Mouse (Mus musculus) heart, postnatal 10 days (tissue): Measurements from ENCODE around the gene Sars. TPM values are rescaled to one million over a fixed set of nuclear protein-coding genes. Genes with fewer than 3 reads are reported as not detected.

Source experiments
- DNase-seq, 2 experiments: peaks; one replicate each; pipeline ENCODE4 v3.0.0; 2021
- intact Hi-C: fragments of 180-260 bp; cut with DNase I; formaldehyde crosslinking; loops from one replicate; pipeline ENCODE4 v1.15.1; 2025
- total RNA-seq, 2 experiments: library from RNA; stranded (reverse); gene quantifications; 2 replicates each; pipeline ENCODE4 v1.2.3; 2021

Gene Sars
- total RNA-seq: 10 to 100 TPM; 97.1 to 97.8 TPM

DNA sequence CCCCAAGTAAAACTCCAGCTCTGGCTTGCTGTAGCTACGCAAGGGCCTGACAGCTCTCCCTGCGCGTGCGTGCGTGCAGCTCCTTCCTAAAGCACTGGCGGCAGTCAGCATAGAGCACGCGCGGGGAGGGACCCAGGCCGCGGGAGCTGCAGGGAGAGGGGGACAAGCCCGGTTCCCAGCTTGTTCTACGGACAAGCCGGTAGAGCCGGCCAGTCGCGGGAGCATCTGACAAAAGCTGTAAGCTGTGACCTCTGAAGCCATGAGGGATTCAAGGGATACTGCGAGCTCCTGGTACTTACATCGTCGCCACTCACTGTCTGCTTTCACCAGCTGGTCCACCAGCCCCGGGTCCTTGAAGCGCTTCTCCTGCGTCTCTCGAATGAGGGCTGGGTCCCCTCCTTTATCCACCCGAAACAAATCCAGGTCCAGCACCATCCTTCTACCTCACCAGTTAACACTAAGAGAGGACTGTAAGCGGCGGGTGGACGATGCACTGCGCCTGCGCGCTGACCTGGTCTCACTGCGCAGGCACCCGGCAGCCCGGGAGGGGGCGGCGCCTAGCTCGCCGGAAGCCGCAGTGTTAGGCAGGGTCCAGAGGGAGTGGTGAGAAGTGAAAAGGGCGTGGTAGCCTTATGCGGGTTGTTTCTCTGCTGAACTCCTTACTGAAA, at the start of gene Sars:
Gene Sars, minus strand, starts transcription at position 512 of the 668 bp plus-strand sequence.
- intact Hi-C loops: loop anchor here (2.0 kb wide), 1 partner anchor 118 kb away; the partner anchor contains the start of gene Tmem167b
- peak; percentile 93 to 94 for DNase-seq

DNA sequence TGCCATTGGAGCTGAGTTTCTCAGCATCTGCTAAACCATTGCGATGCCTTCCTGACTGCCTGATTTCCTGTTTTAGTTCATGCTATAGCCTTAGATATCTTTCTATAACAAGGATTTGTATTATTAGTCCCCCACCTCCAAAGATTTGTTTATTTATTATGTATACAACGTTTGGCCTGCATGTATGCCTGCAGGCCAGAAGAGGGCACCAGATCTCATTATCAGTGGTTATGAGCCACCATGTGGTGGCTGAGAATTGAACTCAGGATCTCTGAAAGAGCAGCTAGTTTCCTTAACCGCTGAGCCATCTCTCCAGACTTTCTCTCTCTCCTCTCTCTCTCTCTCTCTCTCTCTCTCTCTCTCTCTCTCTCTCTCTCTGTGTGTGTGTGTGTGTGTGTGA, 45.0 kb upstream of the Sars start:
- no peak for DNase-seq
- intact Hi-C loops: no loop called here

DNA sequence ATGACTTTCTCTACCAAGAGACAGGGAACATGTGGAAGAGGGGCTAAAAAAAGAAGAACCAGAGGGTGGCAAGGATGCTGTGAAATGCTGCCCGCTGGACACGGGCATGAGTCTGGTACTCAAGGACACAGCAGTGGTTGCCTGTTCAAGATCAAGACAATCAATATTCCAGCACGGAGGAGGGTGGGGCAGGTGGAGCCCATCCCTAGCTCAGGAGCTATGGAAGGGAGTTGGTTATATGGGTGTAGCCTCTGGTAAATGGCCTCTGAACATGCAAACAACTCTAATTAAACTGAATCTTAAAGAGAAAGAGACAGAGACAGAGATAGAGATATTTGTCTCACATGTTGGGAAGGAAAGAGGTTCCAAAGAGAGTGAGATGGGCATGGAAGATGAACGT, 39.7 kb upstream of the Sars start:
- DNase-seq: no peak
- intact Hi-C loops: no loop called here

DNA sequence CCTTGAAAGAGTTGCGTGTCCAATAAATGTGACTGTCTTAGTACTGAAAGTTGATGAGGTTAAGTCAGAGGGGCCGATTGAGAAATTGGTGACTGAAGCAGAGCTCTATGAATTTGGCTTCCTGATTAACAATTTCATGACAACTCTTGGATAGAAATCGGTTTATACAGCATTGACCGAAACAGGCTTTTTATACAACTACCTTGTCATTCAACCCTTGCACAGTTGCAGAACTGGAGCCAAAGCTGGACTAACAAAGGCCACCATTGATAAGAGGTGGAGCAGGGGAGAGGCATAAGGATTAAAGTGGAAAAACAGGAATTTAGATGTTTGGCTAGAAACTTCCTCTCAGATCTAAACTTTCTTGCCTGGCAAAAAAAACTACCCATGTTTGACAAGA, 33.8 kb upstream of the Sars start:
- no peak for DNase-seq

DNA sequence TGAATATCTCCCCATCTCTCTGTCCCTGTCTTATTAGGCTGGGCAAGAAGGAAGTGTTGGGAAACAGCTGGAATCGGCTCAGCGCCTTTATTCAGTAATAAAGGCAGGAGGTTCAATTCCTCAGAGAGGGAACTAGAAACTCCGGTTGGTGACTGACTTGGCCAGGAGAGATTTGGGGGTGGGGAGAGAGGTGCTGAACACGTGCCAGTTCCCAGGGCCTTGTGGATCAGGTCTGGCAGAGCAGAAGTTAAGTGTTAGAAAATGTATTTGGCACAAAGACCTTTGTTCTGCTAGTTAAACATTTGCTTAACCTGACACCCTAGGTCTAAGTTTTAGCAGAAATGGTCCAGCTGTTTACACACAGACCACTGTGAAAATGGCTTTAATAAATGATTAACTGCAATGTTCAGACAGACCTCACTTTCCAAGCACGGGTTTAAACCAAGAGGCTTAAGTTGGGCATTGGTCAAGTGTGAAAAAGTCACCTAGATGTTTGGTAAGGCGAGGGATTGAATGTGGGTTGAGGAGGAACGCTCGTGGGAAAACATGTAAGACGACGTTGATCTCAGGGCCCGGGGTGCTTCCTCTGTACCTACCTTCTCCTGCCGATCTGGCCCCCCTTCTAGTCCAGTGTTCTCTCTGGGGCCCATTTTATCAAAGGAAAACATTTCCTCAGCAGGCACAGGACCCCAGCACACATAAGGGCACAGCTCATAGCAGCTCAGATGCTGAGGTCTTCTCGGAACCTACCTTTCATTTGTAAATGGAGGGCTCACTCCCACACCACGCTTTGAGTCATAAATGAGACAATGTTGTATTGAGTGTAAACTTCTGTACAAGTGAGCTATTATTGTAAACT, 32.0 kb upstream of the Sars start:
- intact Hi-C loops: no loop called here
- peak; percentile 26 to 27 for DNase-seq

More for the DNA sequence above, 33.8 kb upstream of the Sars start:
- intact Hi-C loops: no loop called here

DNA sequence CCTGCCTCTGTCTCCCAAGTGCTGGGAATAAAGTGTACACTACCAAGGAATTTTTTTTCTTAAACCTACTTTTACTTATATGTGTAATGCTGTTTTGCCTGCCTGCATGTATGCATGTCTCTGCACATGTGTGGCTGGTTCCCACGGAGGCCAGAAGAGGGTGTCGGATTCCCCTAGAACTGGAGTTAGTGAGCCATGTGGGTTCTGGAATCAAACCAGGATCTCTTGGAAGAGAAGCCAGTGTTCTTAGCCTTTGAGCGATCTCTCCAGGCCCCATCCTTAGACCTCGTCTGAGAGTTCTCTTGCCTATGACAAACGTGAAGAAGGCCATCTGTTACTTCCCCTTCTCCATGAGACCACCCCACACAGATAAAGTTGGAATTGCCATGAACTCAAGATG, 30.5 kb upstream of the Sars start:
- intact Hi-C loops: no loop called here
- DNase-seq: no peak

DNA sequence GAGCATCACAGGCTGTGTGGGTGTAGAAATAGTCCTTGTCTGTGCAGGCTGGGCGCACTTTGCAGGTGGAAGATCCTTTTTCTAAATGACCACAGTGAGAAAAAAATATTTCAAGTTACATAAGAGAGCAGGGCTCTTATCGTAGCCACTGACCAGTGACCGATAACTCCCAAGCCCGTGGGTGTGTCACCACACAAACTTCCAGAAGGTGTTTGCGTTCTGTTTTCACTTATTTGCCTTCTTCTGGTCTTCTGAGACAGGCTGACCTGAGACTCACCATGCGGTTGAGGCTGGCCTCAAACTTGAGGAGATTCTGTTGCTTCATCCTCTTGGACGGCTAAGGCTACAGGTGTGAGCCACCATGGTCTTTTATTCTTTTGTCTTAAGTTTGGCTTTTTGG, 30.0 kb upstream of the Sars start:
- no peak for DNase-seq
- intact Hi-C loops: no loop called here

DNA sequence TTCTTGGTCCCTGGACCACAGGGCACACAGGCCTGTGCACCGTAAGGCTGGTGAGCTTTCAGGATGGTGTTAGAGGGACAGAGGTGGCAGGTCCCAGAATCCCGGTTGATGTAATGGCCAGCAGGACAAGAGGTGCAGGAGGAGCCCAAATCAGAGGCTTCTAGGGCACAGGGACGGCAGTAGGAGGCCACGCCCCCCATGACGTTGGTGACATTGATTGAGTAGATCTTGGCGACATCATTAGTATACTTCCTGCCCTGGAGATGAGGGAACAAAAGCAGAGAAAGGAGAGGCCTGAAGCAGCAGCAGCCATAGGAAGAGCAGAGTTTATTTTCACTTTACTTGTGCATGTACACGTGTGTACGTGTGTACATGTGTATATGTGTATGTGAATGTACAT, 22.8 kb upstream of the Sars start:
- DNase-seq: no peak
- intact Hi-C loops: no loop called here

DNA sequence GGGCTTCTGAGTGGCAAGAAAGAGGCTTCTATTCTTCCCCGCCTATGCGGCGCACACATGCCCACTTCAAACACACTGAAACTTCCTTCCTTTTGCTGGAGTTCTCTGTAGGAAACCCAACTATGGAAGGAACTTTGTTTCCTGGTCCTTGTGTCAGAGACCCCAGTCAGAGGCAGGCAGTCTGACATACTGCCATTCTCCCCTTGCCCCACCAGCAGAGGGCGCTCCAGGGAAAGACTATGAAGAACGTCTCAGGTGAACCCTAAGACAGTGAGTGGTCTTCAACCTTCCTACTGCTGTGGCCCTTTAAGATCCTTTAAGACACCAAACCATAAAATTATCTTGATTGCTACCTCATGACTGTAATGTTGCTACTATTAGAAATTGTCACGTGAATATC, 21.4 kb upstream of the Sars start:
- DNase-seq: peak in 1 of 2 experiments; percentile 41
- intact Hi-C loops: no loop called here

DNA sequence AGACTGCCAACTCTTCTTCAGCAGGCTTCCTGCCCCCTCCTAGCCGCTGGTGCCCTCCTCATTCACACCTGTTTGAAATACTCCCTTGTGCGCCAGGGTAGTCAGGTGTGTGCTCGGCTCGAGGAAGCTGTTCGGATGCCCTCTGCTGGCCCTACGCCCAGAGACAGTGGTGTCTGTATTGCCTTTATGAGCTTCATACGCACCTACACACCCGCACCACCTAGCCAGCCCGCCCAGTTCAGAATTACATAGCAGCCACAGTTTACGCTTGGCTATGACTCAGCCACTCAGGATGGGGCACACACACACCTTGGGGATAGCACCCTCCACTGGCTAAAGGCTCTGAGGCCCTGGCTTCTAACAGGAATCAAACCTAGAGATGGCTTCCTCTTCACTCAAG, 13.9 kb upstream of the Sars start:
- DNase-seq: no peak
- intact Hi-C loops: loop anchor here (5.0 kb wide), 1 partner anchor 57 kb away; no protein-coding TSS in a partner anchor

DNA sequence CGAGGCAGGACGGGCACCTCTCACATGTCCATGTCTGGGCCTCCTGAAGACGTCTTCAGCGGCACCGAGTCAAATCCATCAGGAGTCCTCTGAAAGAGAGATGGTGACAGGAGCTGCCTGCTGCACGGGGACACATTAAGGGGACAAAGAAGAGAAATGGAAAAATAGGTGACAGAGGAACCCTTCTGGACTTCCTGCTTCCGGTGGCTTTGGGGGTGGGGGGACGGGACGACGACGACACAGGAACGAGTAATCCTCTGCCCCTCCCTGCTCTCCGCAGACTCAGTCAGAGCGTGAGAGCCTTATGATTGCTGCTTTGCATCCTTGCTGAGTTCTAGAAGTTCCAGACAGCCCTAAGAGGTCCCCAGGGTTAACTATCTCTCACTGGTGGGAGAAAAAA, 13.4 kb upstream of the Sars start:
- intact Hi-C loops: loop anchor here (5.0 kb wide), 1 partner anchor 56 kb away; no protein-coding TSS in a partner anchor

DNA sequence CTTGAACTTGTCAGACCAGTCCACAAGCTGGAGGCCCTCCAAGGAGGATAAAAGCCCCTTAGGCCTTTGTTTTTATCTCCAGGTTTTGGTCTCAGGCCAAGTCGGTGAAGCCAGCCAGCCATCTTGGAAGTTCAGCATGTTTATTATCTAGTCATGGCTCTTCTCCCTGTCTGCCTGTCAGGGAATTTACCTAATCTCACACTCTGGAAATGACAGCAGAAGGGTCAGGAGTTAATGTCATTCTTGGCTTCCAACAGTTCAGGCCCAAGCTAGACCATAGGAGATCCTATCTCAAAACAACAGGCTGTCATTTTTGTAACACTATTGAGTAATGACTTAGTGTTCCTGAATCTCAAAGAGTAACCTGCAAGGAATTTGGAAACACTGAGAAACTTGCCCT, 9.2 kb upstream of the Sars start:
- DNase-seq: no peak
- intact Hi-C loops: no loop called here

More for the DNA sequence above, 13.4 kb upstream of the Sars start:
- no peak for DNase-seq

DNA sequence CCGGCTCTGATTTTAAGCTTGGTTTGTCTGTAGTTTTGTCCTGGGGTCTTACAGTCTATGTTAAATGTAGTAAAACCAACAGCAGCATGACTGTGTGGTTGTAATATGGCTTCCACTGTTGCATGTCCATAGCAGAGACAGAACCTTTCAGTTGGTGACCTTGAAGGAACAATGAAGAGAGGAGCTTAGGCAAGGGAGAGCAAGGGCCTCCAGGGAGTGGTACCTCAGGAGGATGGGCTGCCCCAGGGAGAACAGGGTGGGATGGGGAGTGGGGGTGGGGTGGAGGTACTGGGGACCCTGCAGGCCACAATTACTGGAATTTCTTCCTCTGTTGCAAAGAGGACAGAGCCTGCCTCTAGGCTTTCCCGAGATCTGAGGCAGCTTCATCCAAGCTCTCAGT, 7.0 kb upstream of the Sars start:
- no peak for DNase-seq
- intact Hi-C loops: no loop called here

DNA sequence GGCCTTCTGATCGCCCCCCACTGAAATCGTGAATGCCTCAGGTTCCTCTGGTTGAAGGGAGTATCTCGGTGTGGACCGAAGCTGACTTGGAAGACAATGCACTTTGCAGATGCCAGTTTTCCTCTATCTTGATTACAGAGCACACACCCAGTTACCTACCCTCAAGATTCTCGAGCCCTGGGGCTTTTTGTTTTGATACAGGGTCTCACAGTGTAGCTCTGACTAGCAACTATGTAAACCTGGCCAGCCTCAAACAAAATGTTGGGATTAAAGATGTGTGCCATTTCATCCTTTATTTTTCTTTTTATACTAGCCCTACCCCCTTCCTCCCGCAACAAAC, 327 bp upstream of the Sars start:
- intact Hi-C loops: loop anchor here (2.0 kb wide), 1 partner anchor 117 kb away; the partner anchor contains the start of gene Tmem167b
- no peak for DNase-seq

DNA sequence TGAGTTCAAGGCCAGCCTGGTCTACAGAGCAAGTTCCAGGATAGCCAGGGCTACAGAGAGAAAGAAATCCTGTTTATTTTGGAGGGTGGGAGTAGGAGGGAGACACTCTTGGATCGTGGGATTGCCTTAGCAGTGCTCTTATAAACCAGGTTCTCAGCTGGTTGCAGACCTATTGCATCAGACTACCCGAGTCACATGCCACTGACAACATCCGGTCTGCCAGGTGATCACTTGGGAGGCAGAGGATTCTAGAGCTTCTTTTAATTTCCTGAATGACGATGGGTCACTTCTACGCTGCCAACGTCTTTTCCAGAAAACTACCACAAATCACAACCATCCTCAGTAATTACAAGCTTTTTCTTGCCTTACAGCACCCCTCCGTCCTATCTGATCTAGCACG, 980 bp downstream of the Sars start:
- DNase-seq: peak; percentile 40 to 51
- intact Hi-C loops: loop anchor here (2.0 kb wide), 1 partner anchor 119 kb away; the partner anchor contains the start of gene Tmem167b

DNA sequence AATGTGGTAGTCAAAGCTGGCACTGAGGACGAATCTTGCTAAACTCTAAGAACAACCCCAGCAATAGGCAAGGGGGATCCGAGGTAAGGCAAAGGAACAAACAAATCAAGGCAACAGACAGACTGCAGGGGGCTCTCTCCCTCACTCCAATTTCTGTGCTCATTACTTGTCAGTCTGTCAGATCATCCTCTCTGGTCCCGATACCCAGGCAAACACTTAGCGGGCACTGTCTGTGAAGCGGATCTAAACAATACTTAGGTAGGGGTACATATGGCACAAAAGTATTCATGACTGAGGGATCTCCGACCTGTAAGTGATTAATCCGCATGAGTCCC, 8.7 kb downstream of the Sars start:
- DNase-seq: no peak
- intact Hi-C loops: no loop called here

DNA sequence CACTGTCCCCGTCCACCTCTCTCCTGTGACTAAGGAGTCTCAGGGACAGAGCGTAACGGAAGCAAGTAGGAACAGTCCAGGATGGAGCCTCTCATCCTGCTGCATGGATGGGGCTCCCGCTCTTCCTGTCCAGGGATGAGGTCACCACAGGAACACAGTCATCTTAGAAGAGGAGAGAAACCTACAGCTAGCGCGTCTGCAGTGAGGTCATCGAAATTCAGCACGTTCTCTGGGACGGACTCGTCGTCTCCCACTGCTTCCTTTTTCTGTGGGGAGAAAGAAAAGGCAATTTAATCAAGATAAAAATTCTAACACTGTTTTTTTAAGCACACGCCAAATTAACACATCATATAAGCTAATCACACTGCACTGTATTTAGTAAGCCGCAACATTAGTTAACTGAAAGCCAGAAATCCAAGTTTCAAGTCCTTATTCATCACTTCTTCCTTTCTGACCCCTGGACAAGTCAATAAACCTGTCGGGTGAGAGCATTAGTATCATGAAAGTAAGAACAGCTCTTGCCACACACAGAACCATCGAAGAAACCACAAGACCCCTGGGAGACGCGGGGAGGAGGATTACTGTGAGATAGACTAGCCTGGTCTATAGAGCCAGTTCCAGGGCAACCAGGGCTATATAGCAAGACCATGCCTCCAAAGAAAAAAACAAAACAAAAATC, 9.2 kb downstream of the Sars start:
- DNase-seq: peak in 1 of 2 experiments; percentile 30
- intact Hi-C loops: no loop called here

DNA sequence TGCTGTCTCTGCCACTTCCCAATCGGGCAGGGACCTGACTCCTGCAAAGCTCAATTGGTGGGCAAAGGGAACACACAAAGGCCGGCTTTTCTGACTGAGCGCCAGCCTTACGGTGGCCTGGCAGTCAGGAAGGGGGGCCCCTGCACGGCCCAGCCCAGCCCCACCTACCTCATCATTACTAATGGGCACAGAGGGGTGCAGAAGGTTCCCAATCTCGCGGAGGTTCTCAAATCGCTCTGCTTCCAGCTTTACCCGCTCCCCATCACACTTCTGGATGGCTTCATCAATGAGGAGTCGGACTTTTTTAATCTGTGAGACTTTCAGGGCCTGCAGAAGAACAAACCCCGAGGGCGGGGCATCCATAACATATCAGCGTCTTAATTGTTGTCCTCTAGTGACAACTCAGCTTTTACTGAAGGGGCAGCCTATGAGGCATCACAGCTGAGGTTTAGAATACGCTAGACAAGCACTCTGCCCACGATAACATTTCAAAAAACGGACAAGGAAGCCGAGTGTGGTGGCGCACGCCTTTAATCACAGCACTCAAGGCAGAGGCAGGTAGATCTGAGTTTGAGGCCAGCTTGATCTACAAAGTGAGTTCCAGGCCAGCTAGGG, 11.0 kb downstream of the Sars start:
- intact Hi-C loops: no loop called here
- no peak for DNase-seq

DNA sequence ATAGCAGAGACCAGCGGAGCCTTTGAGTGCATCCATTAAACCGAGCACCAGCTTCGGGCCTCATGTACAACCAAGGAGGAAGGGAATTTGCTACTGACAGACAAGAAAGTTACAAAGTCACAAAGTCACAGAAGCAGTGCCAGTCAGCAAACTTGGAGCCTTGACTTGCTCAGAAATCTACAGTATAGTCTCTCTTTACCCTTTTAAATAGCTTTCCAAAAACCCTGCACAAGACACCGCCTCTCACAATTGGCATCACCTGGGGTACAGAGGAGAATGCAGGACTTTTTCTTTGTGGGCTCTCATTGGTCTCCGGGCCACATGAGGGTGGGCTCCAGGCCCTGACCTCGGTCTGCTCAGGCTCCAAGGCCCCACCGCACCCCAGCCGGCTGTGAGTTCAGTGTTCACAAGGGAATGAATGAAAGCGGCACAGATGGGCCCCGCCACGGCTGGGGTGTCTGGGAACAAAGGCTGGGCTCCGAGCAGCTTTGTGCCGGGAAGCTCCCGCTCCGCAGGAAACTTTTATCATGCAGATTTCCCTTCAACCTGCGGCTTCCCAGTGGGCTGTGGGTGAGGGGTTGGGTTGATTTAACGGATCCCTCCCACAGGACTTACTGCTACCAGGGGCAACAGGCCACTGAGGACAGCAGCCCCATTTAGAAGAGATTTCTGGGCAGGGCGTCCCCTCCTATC, 11.7 kb downstream of the Sars start:
- intact Hi-C loops: no loop called here
- DNase-seq: no peak

DNA sequence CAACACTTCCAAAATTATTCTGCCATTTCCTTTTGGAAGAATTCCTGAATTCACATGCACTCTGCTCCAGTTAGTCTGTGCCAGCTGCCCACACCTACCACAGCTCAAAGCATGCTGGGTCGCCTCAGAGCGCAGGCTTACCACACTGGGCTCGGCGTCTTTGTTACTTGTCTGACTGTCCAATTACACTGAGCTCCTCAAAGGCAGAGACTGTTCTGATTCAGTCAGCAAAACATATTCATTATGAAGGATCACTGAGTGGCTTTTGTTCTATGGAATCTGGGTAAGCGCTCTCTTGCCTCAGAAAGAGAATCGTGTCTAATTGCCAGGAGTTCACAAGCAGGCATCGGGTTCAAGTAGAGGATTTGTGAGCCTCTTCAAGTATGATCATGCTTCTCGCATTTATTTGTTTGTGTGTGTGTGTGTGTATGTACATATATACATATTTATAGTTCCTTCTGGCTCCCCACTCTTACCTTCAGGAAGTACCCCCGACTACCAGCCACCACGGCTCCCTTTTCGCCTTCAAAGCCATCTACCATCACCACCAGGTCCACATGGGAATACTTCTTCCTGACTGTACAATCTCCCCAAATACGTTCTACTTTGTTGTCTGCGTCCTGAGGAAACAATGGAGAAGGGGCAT, 12.3 kb downstream of the Sars start:
- DNase-seq: no peak
- intact Hi-C loops: no loop called here
